22 mouse cellular contexts compared by ENCODE assay signal in the genomic region with DNA sequence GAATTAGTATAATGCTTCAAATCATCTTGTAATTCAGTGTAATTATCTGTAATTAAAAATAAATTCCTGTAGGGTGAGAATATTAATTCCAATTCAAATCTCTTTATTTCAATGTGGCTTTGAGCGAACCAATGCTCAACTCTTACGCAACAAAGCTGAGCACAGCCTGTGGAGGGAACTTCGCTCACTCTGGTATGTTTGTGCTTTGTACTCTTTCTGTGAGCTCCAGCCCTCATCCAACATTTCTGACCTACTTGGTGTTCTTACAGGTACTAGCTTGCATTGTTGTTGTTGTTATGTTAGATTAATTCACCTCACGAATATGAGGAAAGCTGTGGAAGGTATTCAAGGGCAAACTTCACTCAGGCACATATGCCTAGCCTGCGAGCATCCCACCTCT.
DNase-seq lines count a peak whose midpoint lies in the region; ATAC-seq and TF ChIP-seq lines count a peak whose summit lies in the region.
"Had no signal": no experiment of that assay in that cellular context is flagged by ENCODE, and none has a peak within 500 bp of the region (broad histone marks: within the 10 kb centered on the region; RNA-seq: fewer than 3 reads in every experiment).

No protein-coding gene starts in this region.

- H3ac ChIP-seq in C2C12 (ENCODE audit: control insufficient read depth, insufficient read length, low read depth) = no peak overlapping the region

- no peaks in the 10 kb centered on the region for H3K36me3 ChIP-seq in liver, adult 2 months (ENCODE audit: control insufficient read depth, insufficient read depth, low read length)
- H3K36me3 ChIP-seq in liver, embryonic 12.5 days = no peaks in the 10 kb centered on the region
- no peaks in the 10 kb centered on the region for H3K36me3 ChIP-seq in liver, embryonic 16.5 days (ENCODE audit: control insufficient read depth, insufficient read depth)
- no peaks in the 10 kb centered on the region for H3K36me3 ChIP-seq in liver, postnatal 0 days (replicated peaks; ENCODE audit: insufficient read depth, low read length)
- H3K36me3 ChIP-seq in liver, embryonic 11.5 days (ENCODE audit: control insufficient read depth, insufficient read depth, low read length) = no peaks in the 10 kb centered on the region
- no peaks in the 10 kb centered on the region for H3K36me3 ChIP-seq in C2C12 (ENCODE audit: control insufficient read depth, insufficient read depth)
- H3K36me3 ChIP-seq: G1E had no signal

- no peaks in the 10 kb centered on the region for H3K79me2 ChIP-seq in liver, adult 2 months (ENCODE audit: control insufficient read depth, insufficient read depth, low read length)
- no peaks in the 10 kb centered on the region for H3K79me2 ChIP-seq in C2C12 (ENCODE audit: control insufficient read depth, insufficient read depth)

- DNase-seq in liver, adult 2 months (ENCODE audit: extremely low read depth, low read depth, low spot score) = peak; percentile 65
- DNase-seq in liver = no peak
- no peak for DNase-seq in liver, postnatal 0 days
- DNase-seq in liver, embryonic 11.5 days (ENCODE audit: low spot score) = no peak
- DNase-seq in thymus, adult 18-20 months = no peak
- DNase-seq: adrenal gland, adult 8-10 months; adrenal gland, postnatal 10 days; adrenal gland, postnatal 14 days; adrenal gland, postnatal 25 days; adrenal gland, postnatal 36 days; B cell, adult 2 months; cerebellum, adult 11 months; cerebellum, adult 11-12 months; cerebellum, adult 18-20 months had no signal

- no peaks in the 10 kb centered on the region for H3K9me3 ChIP-seq in liver, embryonic 12.5 days (replicated peaks)
- no peaks in the 10 kb centered on the region for H3K9me3 ChIP-seq in liver, embryonic 16.5 days (replicated peaks; ENCODE audit: control insufficient read depth, low read length)
- no peaks in the 10 kb centered on the region for H3K9me3 ChIP-seq in liver, postnatal 0 days (ENCODE audit: low read length)
- no peaks in the 10 kb centered on the region for H3K9me3 ChIP-seq in liver, embryonic 11.5 days (ENCODE audit: control insufficient read depth, low read length)

- no peak overlapping the region for H3K4me2 ChIP-seq in liver, embryonic 12.5 days
- H3K4me2 ChIP-seq in liver, embryonic 16.5 days (ENCODE audit: low read depth, low read length) = no peak overlapping the region
- H3K4me2 ChIP-seq in liver, postnatal 0 days (ENCODE audit: low read depth, low read length) = no peak overlapping the region
- no peak overlapping the region for H3K4me2 ChIP-seq in liver, embryonic 11.5 days

- no peak overlapping the region for H3K27ac ChIP-seq in liver, adult 2 months (replicated peaks; ENCODE audit: insufficient read depth, low read depth, low read length)
- H3K27ac ChIP-seq in liver, embryonic 12.5 days = no peak overlapping the region
- H3K27ac ChIP-seq in liver, embryonic 16.5 days (ENCODE audit: low read length) = no peak overlapping the region
- H3K27ac ChIP-seq in liver, postnatal 0 days (ENCODE audit: low read depth) = no peak overlapping the region
- H3K27ac ChIP-seq in liver, embryonic 11.5 days (ENCODE audit: low read depth, low read length) = no peak overlapping the region

- no peak for TF ChIP-seq POLR2A in liver, adult 2 months (IDR thresholded peaks at IDR 0.05; ENCODE audit: extremely low read depth, insufficient read depth, low read length)

- WGBS in liver, adult 2 months = 42% methylated on average over 5 of the region's 5 CpGs
- 70% methylated on average over 5 of the region's 5 CpGs for WGBS in liver, embryonic 12.5 days (ENCODE audit: insufficient replicate concordance)
- 53% methylated on average over 5 of the region's 5 CpGs for WGBS in liver, embryonic 16.5 days (ENCODE audit: insufficient replicate concordance)
- WGBS in liver, postnatal 0 days (ENCODE audit: insufficient replicate concordance) = 67% methylated on average over 5 of the region's 5 CpGs
- 73% methylated on average over 5 of the region's 5 CpGs for WGBS in liver, embryonic 11.5 days

- no peak for ATAC-seq in liver, embryonic 12.5 days
- ATAC-seq in liver, embryonic 16.5 days (ENCODE audit: low read depth) = peak; percentile 43; the same call in 1 of the 2 replicates
- ATAC-seq in liver, postnatal 0 days = peak; percentile 54; the same call in 1 of the 2 replicates
- ATAC-seq in liver, embryonic 11.5 days (replicated peaks; ENCODE audit: low FRiP score) = no peak
- ATAC-seq: activated CD4-positive, CD25-positive, alpha-beta regulatory T cell, adult 4 months; CD4-positive, CD25-positive, alpha-beta regulatory T cell, adult 4 months; Patski had no signal

- H3K27me3 ChIP-seq in liver, adult 2 months (ENCODE audit: control insufficient read depth, insufficient read depth, low read length) = no peaks in the 10 kb centered on the region
- no peaks in the 10 kb centered on the region for H3K27me3 ChIP-seq in liver, embryonic 12.5 days (replicated peaks)
- H3K27me3 ChIP-seq in liver, embryonic 16.5 days (ENCODE audit: control insufficient read depth, insufficient read depth, low read depth, low read length) = no peaks in the 10 kb centered on the region
- no peaks in the 10 kb centered on the region for H3K27me3 ChIP-seq in liver, postnatal 0 days (ENCODE audit: insufficient read depth, low read length)
- no peaks in the 10 kb centered on the region for H3K27me3 ChIP-seq in liver, embryonic 11.5 days (replicated peaks; ENCODE audit: control insufficient read depth, insufficient read depth, low read length)
- H3K27me3 ChIP-seq in C2C12 (ENCODE audit: control insufficient read depth, insufficient read depth, insufficient read length) = no peaks in the 10 kb centered on the region
- H3K27me3 ChIP-seq: CH12.LX, Patski had no signal

- TF ChIP-seq CTCF in liver, adult 2 months (IDR thresholded peaks at IDR 0.05; ENCODE audit: low read depth, low read length) = no peak
- no peak for TF ChIP-seq CTCF in liver, postnatal 0 days (IDR thresholded peaks at IDR 0.05; ENCODE audit: low read depth)
- no peak for TF ChIP-seq CTCF in C2C12 (IDR thresholded peaks at IDR 0.05; ENCODE audit: control insufficient read depth, insufficient read depth, insufficient read length)

- H3K9ac ChIP-seq in liver, adult 2 months (ENCODE audit: low read depth, low read length) = no peak overlapping the region
- no peak overlapping the region for H3K9ac ChIP-seq in liver, embryonic 12.5 days
- no peak overlapping the region for H3K9ac ChIP-seq in liver, embryonic 16.5 days (ENCODE audit: low read depth, low read length)
- H3K9ac ChIP-seq in liver, postnatal 0 days (replicated peaks) = no peak overlapping the region
- no peak overlapping the region for H3K9ac ChIP-seq in liver, embryonic 11.5 days (ENCODE audit: low read depth, low read length)

- TF ChIP-seq EP300 in liver, postnatal 0 days (IDR thresholded peaks at IDR 0.05; ENCODE audit: low read depth) = no peak

- H3K4me3 ChIP-seq in liver, adult 2 months (ENCODE audit: insufficient read depth, low read depth, low read length) = no peak overlapping the region
- H3K4me3 ChIP-seq in liver, embryonic 12.5 days = no peak overlapping the region
- H3K4me3 ChIP-seq in liver, embryonic 16.5 days (ENCODE audit: low read depth, low read length) = no peak overlapping the region
- no peak overlapping the region for H3K4me3 ChIP-seq in liver, postnatal 0 days (ENCODE audit: low read depth, low read length)
- H3K4me3 ChIP-seq in liver, embryonic 11.5 days (ENCODE audit: low read depth, low read length) = no peak overlapping the region
- H3K4me3 ChIP-seq in C2C12 (ENCODE audit: insufficient read depth, poor library complexity, severe bottlenecking) = no peak overlapping the region

- no peaks in the 10 kb centered on the region for H3K4me1 ChIP-seq in liver, adult 2 months (ENCODE audit: control insufficient read depth, insufficient read depth, low read length)
- no peaks in the 10 kb centered on the region for H3K4me1 ChIP-seq in liver, embryonic 12.5 days
- H3K4me1 ChIP-seq in liver, embryonic 16.5 days (ENCODE audit: control insufficient read depth, low read depth, low read length) = no peaks in the 10 kb centered on the region
- no peaks in the 10 kb centered on the region; the same call in 1 of the 2 replicates for H3K4me1 ChIP-seq in liver, postnatal 0 days (ENCODE audit: insufficient read depth)
- no peaks in the 10 kb centered on the region for H3K4me1 ChIP-seq in liver, embryonic 11.5 days (replicated peaks; ENCODE audit: control insufficient read depth, insufficient read depth, low read length)

- no peaks in the 10 kb centered on the region for H3K79me3 ChIP-seq in C2C12 (ENCODE audit: low read depth)

TF ChIP-seq in C2C12, 6 proteins besides CTCF, POLR2A, EP300 and RAD21:
- TF ChIP-seq CEBPB (IDR thresholded peaks at IDR 0.05; ENCODE audit: low read depth) = peak; percentile 14
- no peak for TF ChIP-seq FOSL1 (IDR thresholded peaks at IDR 0.05; ENCODE audit: insufficient read depth, low read length, poor library complexity, severe bottlenecking)

Comparison
In these comparisons a context has a peak if more than half of its experiments do, and no peak if none do; other contexts are left out.
1. ATAC-seq: peak in liver, embryonic 16.5 days (single experiment) and liver, postnatal 0 days (single experiment); none in liver, embryonic 12.5 days (single experiment) and liver, embryonic 11.5 days (single experiment).